Mouse (Mus musculus): ENCODE measurements around the gene Cyp26b1. TPM values are rescaled to one million over a fixed set of nuclear protein-coding genes. Genes with fewer than 3 reads are reported as not detected.

Cyp26b1 gene
- total and polyA plus RNA-seq, 2 experiments from 2014 or later: 0.46 TPM; not detected in 1

GRCm38 (mm10) chr6:84567696-84568095 is 26.0 kb downstream of the Cyp26b1 start:
- TF ChIP-seq CTCF (IDR thresholded peaks at IDR 0.05; ENCODE audit: low read depth) (no peak), EP300 (IDR thresholded peaks at IDR 0.05; ENCODE audit: low read depth) (no peak)
- Histone ChIP-seq H3K4me3 (ENCODE audit: low read depth, low read length) (no peak overlapping the region), H3K27me3 (ENCODE audit: control insufficient read depth, insufficient read depth, low read length) (no peaks in the 10 kb centered on the region), H3K27ac (ENCODE audit: low read depth) (no peak overlapping the region), H3K9ac (replicated peaks; ENCODE audit: low read depth, low read length) (no peak overlapping the region), H3K4me1 (ENCODE audit: control insufficient read depth, insufficient read depth) (no peaks in the 10 kb centered on the region), H3K4me2 (ENCODE audit: low read depth, low read length) (no peak overlapping the region), H3K36me3 (replicated peaks; ENCODE audit: control insufficient read depth, insufficient read depth, low read length) (no peaks in the 10 kb centered on the region), H3K9me3 (replicated peaks; ENCODE audit: control insufficient read depth, low read length) (no peaks in the 10 kb centered on the region)
- WGBS: 60% methylated on average over 4 of the region's 4 CpGs
- ATAC-seq (ENCODE audit: insufficient read depth, low read depth) (no peak), DNase-seq (ENCODE audit: low spot score) (no peak)

- Histone ChIP-seq H3K4me2 (ENCODE audit: low read depth, low read length) (no peak overlapping the region), H3K9ac (replicated peaks; ENCODE audit: low read depth, low read length) (no peak overlapping the region), H3K27ac (ENCODE audit: low read depth) (no peak overlapping the region), H3K27me3 (ENCODE audit: control insufficient read depth, insufficient read depth, low read length) (no peaks in the 10 kb centered on the region), H3K9me3 (replicated peaks; ENCODE audit: control insufficient read depth, low read length) (no peaks in the 10 kb centered on the region), H3K36me3 (replicated peaks; ENCODE audit: control insufficient read depth, insufficient read depth, low read length) (no peaks in the 10 kb centered on the region), H3K4me1 (ENCODE audit: control insufficient read depth, insufficient read depth) (no peaks in the 10 kb centered on the region), H3K4me3 (ENCODE audit: low read depth, low read length) (no peak overlapping the region)
- TF ChIP-seq CTCF (IDR thresholded peaks at IDR 0.05; ENCODE audit: low read depth): no peak
- TF ChIP-seq EP300 (IDR thresholded peaks at IDR 0.05; ENCODE audit: low read depth): no peak
- ATAC-seq (ENCODE audit: insufficient read depth, low read depth) (no peak), DNase-seq (ENCODE audit: low spot score) (no peak)
- whole genome bisulfite sequencing: 77% methylated on average over 2 of the region's 2 CpGs
Measured at GRCm38 (mm10) chr6:84566825-84567224, 26.9 kb downstream of the Cyp26b1 start.

DNA sequence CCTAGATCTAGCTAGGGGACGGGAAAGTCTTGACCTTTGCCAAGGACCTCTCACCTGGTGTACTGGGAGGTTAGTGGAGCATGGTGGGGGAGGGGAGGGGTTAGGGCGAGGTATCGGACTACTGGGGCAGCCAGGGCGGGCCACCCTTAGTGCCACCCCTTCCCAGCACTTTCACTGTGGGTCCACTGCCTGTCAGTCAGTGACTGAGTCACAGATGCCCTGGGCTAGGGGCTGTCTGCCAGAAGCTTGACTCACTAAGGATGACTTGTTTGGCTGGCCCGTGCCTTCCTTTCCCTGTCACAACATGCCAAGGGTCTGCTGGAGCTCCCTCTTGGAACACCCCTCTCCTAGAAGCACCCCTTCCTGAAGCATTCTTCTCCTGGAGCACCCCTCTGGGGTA is 28.5 kb downstream of the Cyp26b1 start:
- DNase-seq (ENCODE audit: low spot score): no peak

GRCm38 (mm10) chr6:84562948-84563347 is 30.8 kb downstream of the Cyp26b1 start:
- Histone ChIP-seq H3K4me2 (ENCODE audit: low read depth, low read length) (no peak overlapping the region), H3K9ac (replicated peaks; ENCODE audit: low read depth, low read length) (no peak overlapping the region), H3K4me3 (ENCODE audit: low read depth, low read length) (no peak overlapping the region), H3K27me3 (ENCODE audit: control insufficient read depth, insufficient read depth, low read length) (no peaks in the 10 kb centered on the region), H3K9me3 (replicated peaks; ENCODE audit: control insufficient read depth, low read length) (no peaks in the 10 kb centered on the region), H3K4me1 (ENCODE audit: control insufficient read depth, insufficient read depth) (no peaks in the 10 kb centered on the region), H3K36me3 (replicated peaks; ENCODE audit: control insufficient read depth, insufficient read depth, low read length) (no peaks in the 10 kb centered on the region), H3K27ac (ENCODE audit: low read depth) (no peak overlapping the region)
- 31% methylated on average over 4 of the region's 4 CpGs for WGBS
- ATAC-seq (ENCODE audit: insufficient read depth, low read depth) (no peak), DNase-seq (ENCODE audit: low spot score) (no peak)
- no peak for TF ChIP-seq CTCF (IDR thresholded peaks at IDR 0.05; ENCODE audit: low read depth)
- TF ChIP-seq EP300 (IDR thresholded peaks at IDR 0.05; ENCODE audit: low read depth): no peak

More for the DNA sequence above, 28.5 kb downstream of the Cyp26b1 start:
- Histone ChIP-seq H3K27ac (ENCODE audit: low read depth) (no peak overlapping the region), H3K4me3 (ENCODE audit: low read depth, low read length) (no peak overlapping the region), H3K4me1 (ENCODE audit: control insufficient read depth, insufficient read depth) (no peaks in the 10 kb centered on the region), H3K27me3 (ENCODE audit: control insufficient read depth, insufficient read depth, low read length) (no peaks in the 10 kb centered on the region), H3K9me3 (replicated peaks; ENCODE audit: control insufficient read depth, low read length) (no peaks in the 10 kb centered on the region), H3K4me2 (ENCODE audit: low read depth, low read length) (no peak overlapping the region), H3K9ac (replicated peaks; ENCODE audit: low read depth, low read length) (no peak overlapping the region), H3K36me3 (replicated peaks; ENCODE audit: control insufficient read depth, insufficient read depth, low read length) (no peaks in the 10 kb centered on the region)
- no peak for ATAC-seq (ENCODE audit: insufficient read depth, low read depth)
- WGBS: 46% methylated on average over 5 of the region's 5 CpGs
- TF ChIP-seq CTCF (IDR thresholded peaks at IDR 0.05; ENCODE audit: low read depth): no peak
- TF ChIP-seq EP300 (IDR thresholded peaks at IDR 0.05; ENCODE audit: low read depth): no peak

- TF ChIP-seq CTCF (IDR thresholded peaks at IDR 0.05; ENCODE audit: low read depth) (no peak), EP300 (IDR thresholded peaks at IDR 0.05; ENCODE audit: low read depth) (no peak)
- Histone ChIP-seq H3K9ac (replicated peaks; ENCODE audit: low read depth, low read length) (no peak overlapping the region), H3K36me3 (replicated peaks; ENCODE audit: control insufficient read depth, insufficient read depth, low read length) (no peaks in the 10 kb centered on the region), H3K9me3 (replicated peaks; ENCODE audit: control insufficient read depth, low read length) (no peaks in the 10 kb centered on the region), H3K4me2 (ENCODE audit: low read depth, low read length) (no peak overlapping the region), H3K27me3 (ENCODE audit: control insufficient read depth, insufficient read depth, low read length) (no peaks in the 10 kb centered on the region), H3K27ac (ENCODE audit: low read depth) (no peak overlapping the region), H3K4me3 (ENCODE audit: low read depth, low read length) (no peak overlapping the region), H3K4me1 (ENCODE audit: control insufficient read depth, insufficient read depth) (no peaks in the 10 kb centered on the region)
- DNase-seq (ENCODE audit: low spot score) (no peak), ATAC-seq (ENCODE audit: insufficient read depth, low read depth) (no peak)
- WGBS: 87% methylated on average over 1 of the region's 1 CpGs
Measured at GRCm38 (mm10) chr6:84561171-84561570, 32.5 kb downstream of the Cyp26b1 start.

DNA sequence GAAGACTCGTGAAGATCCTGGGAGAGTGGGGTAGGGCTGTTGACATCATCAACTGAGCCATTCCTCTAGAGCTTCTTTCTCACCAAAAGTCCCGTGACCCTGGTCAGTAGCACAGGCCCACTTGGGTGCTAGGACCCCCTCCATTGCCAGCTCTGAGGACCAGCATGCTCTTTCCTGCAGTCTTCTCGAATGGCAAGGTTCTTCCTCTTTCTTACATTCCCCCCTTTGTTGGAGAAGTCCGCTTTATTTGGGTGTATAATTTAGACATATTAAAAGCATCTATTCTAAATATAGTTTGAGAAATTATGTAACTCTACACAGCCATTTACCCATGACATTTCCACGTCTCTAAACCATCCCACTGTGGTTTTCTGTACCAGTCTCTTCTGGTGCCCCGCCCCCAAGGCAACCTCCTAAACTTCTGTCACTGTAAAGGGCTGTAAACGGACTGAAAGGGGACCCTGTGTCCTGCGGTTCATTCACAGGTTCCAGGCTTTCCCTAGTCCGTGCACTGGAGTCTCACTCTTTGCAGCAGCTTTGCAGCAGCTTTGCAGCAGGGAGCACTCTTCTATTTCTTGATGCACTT is 43.8 kb downstream of the Cyp26b1 start:
- Histone ChIP-seq H3K9ac (replicated peaks; ENCODE audit: low read depth, low read length) (no peak overlapping the region), H3K4me3 (ENCODE audit: low read depth, low read length) (no peak overlapping the region), H3K36me3 (replicated peaks; ENCODE audit: control insufficient read depth, insufficient read depth, low read length) (no peaks in the 10 kb centered on the region), H3K4me1 (ENCODE audit: control insufficient read depth, insufficient read depth) (no peaks in the 10 kb centered on the region), H3K4me2 (ENCODE audit: low read depth, low read length) (no peak overlapping the region), H3K9me3 (replicated peaks; ENCODE audit: control insufficient read depth, low read length) (no peaks in the 10 kb centered on the region), H3K27ac (ENCODE audit: low read depth) (no peak overlapping the region), H3K27me3 (ENCODE audit: control insufficient read depth, insufficient read depth, low read length) (no peaks in the 10 kb centered on the region)
- ATAC-seq (ENCODE audit: insufficient read depth, low read depth): no peak
- TF ChIP-seq EP300 (IDR thresholded peaks at IDR 0.05; ENCODE audit: low read depth) (no peak), CTCF (IDR thresholded peaks at IDR 0.05; ENCODE audit: low read depth) (no peak)
- 59% methylated on average over 9 of the region's 9 CpGs for WGBS
- no peak for DNase-seq (ENCODE audit: low spot score)

Data from heart, postnatal 0 days (tissue).